28 mouse cellular contexts compared by ENCODE assay signal in genomic region chr6:71381654-71382053, GRCm38 (mm10). TPM values are rescaled to one million over a fixed set of nuclear protein-coding genes. Genes with fewer than 3 reads are reported as not detected.
DNase-seq lines count a peak whose midpoint lies in the region; TF ChIP-seq lines count a peak whose summit lies in the region.
"Had no signal": no experiment of that assay in that cellular context is flagged by ENCODE, and none has a peak within 500 bp of the region (broad histone marks: within the 10 kb centered on the region; RNA-seq: fewer than 3 reads in every experiment).

No protein-coding gene starts in this region.

- DNase-seq in heart, adult 11 months = peak; percentile 28
- no peak for DNase-seq in heart, postnatal 10 days
- DNase-seq in thymus, postnatal 4 days = peak; percentile 15
- no peak for DNase-seq in thymus, adult 2 months
- DNase-seq in induced T-regulatory cell, adult 2 months (ENCODE audit: low read depth) = peak; percentile 12
- DNase-seq in ovary, postnatal 14 days (ENCODE audit: low spot score) = no peak
- DNase-seq: adrenal gland, postnatal 10 days; adrenal gland, postnatal 36 days; cerebellum, adult 18-20 months; cerebellum, adult 9-10 months; cerebellum, postnatal 25 days; forebrain, postnatal 0 days; gastrocnemius, adult 2 months; gastrocnemius, postnatal 14 days; heart, adult 18-20 months; heart, postnatal 36 days had no signal

- intact Hi-C loops in heart, postnatal 10 days (cut with DNase I) = no loop called here

- peaks cover 19% of the 10 kb centered on the region for H3K4me1 ChIP-seq in thymus, adult 2 months (replicated peaks; ENCODE audit: control insufficient read depth, insufficient read depth, low read length)
- H3K4me1 ChIP-seq: embryonic facial prominence, embryonic 12.5 days; embryonic facial prominence, embryonic 15.5 days; hindbrain, embryonic 10.5 days; hindbrain, embryonic 13.5 days had no signal

- TF ChIP-seq CTCF in thymus, adult 2 months (IDR thresholded peaks at IDR 0.05; ENCODE audit: borderline replicate concordance, control insufficient read depth, extremely low read depth, insufficient read depth, low read length, poor library complexity) = no peak

- H3K36me3 ChIP-seq in thymus, adult 2 months (ENCODE audit: control insufficient read depth, insufficient read depth, low read length) = peaks cover 26% of the 10 kb centered on the region
- H3K36me3 ChIP-seq: embryonic facial prominence, embryonic 12.5 days; embryonic facial prominence, embryonic 15.5 days; hindbrain, embryonic 10.5 days; hindbrain, embryonic 13.5 days had no signal

- no peak overlapping the region for H3K27ac ChIP-seq in thymus, adult 2 months (ENCODE audit: control insufficient read depth, insufficient read depth, low read length)
- H3K27ac ChIP-seq: embryonic facial prominence, embryonic 12.5 days; embryonic facial prominence, embryonic 15.5 days; gastrocnemius, adult 2 months; hindbrain, embryonic 10.5 days; hindbrain, embryonic 13.5 days had no signal

- 84% methylated on average over 5 of the region's 5 CpGs for WGBS in thymus, adult 2 months

- no peak overlapping the region for H3K4me3 ChIP-seq in thymus, adult 2 months (ENCODE audit: control insufficient read depth, insufficient read depth, low read length)
- H3K4me3 ChIP-seq: embryonic facial prominence, embryonic 12.5 days; embryonic facial prominence, embryonic 15.5 days; gastrocnemius, adult 2 months; hindbrain, embryonic 10.5 days; hindbrain, embryonic 13.5 days had no signal

- H3K27me3 ChIP-seq in thymus, adult 2 months (ENCODE audit: control insufficient read depth, insufficient read depth, low read length) = no peaks in the 10 kb centered on the region
- H3K27me3 ChIP-seq: embryonic facial prominence, embryonic 12.5 days; embryonic facial prominence, embryonic 15.5 days; hindbrain, embryonic 13.5 days had no signal

- no peak for TF ChIP-seq POLR2A in thymus, adult 2 months (IDR thresholded peaks at IDR 0.05; ENCODE audit: control insufficient read depth, extremely low read depth, insufficient read depth, low read length, poor library complexity)

RNA-seq across cellular contexts. Expression of gene Cd8a, which starts 8.4 kb away (rescaled TPM):
- 1 to 10 TPM in 1 of 2 experiments, under 1 TPM in 1; 0.60 to 2.6 TPM for total RNA-seq in heart, postnatal 10 days (2021)
- polyA plus RNA-seq in thymus, adult 2 months (2012; rRNA removed) = 883 and 918 TPM in 2 replicates
- total RNA-seq: adrenal gland, postnatal 36 days; common myeloid progenitor, adult 5-6 weeks; forebrain, postnatal 0 days; gastrocnemius, adult 2 months; MEL had no signal
- polyA plus RNA-seq: embryonic facial prominence, embryonic 12.5 days; embryonic facial prominence, embryonic 15.5 days; forebrain, embryonic 11.5 days; forebrain, embryonic 14.5 days; forebrain, postnatal 0 days; heart, embryonic 14.5 days; hindbrain, embryonic 10.5 days; hindbrain, embryonic 13.5 days; hindbrain, embryonic 16.5 days; intestine, embryonic 16.5 days had no signal

RNA-seq across cellular contexts. Expression of gene Rmnd5a, which starts 58.8 kb away (rescaled TPM):
- total RNA-seq in heart, postnatal 10 days (2021) = 10 to 100 TPM; 58.0 to 64.8 TPM
- 268 and 316 TPM in 2 replicates for polyA plus RNA-seq in thymus, adult 2 months (2012; rRNA removed)

RNA-seq across cellular contexts. Expression of gene Cd8b1, which starts 59.1 kb away (rescaled TPM):
- total RNA-seq in heart, postnatal 10 days (2021) = under 1 TPM; 0.74 to 0.79 TPM
- 712 and 845 TPM in 2 replicates for polyA plus RNA-seq in thymus, adult 2 months (2012; rRNA removed)
- total RNA-seq: common myeloid progenitor, adult 5-6 weeks; forebrain, postnatal 0 days; gastrocnemius, adult 2 months; gastrocnemius, postnatal 14 days; MEL had no signal
- polyA plus RNA-seq: embryonic facial prominence, embryonic 15.5 days; forebrain, embryonic 11.5 days; forebrain, embryonic 14.5 days; forebrain, postnatal 0 days; frontal cortex, adult 2 months; hindbrain, embryonic 16.5 days; intestine, embryonic 16.5 days had no signal

RNA-seq across cellular contexts. Expression of gene Smyd1, which starts 59.6 kb away (rescaled TPM):
- total RNA-seq in heart, postnatal 10 days (2021) = 100 to 1,000 TPM; 361 to 384 TPM
- polyA plus RNA-seq in thymus, adult 2 months (2012; rRNA removed) = 9.6 and 15.1 TPM in 2 replicates
- total RNA-seq: common myeloid progenitor, adult 5-6 weeks; MEL had no signal

Comparison
In these comparisons a context has a peak if more than half of its experiments do, and no peak if none do; other contexts are left out.
1. DNase-seq: peak in heart, adult 11 months (single experiment), thymus, postnatal 4 days (single experiment) and induced T-regulatory cell, adult 2 months (single experiment); none in heart, postnatal 10 days (0 of 2), thymus, adult 2 months (single experiment) and ovary, postnatal 14 days (single experiment).